Mouse (Mus musculus) heart, adult 2 months (tissue): Measurements from ENCODE around the gene Kcnq1.

Source experiments
- CTCF ChIP-seq: fragments of 200-600 bp; IDR thresholded peaks from 2 replicates; pipeline ENCODE4 v1.8.1; 2022; ENCODE audit warnings: antibody characterized with exemption, mild to moderate bottlenecking, moderate library complexity
- EP300 ChIP-seq: fragments of 200-500 bp; IDR thresholded peaks from 2 replicates; pipeline ENCODE4 v1.6.1; 2011; ENCODE audit warnings: low read depth, low read length, control low read depth; ENCODE audit not compliant: insufficient read depth

DNA sequence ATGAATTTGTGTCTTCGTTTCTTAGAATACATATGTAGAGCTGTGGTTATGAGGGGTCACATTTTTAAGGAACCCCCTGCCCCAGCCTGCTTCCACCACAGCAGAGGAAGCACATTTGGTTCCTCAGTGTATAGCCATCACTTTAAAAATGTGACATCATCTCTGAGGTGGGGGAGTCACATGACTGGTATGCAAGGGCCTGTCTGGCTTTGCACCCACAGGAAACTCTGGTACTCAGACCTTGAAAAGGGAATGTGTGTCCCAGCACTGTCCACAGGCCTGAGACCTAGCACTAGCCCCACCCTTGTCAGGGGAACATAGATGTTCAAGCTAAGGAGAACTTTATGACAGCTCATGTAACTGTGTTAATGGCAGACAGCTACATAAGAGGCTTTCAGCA lies 243.7 kb downstream of the Kcnq1 start:
- TF ChIP-seq CTCF = no peak
- TF ChIP-seq EP300 = no peak
